Mouse (Mus musculus) bone marrow macrophage, adult 2 months (primary cell): Measurements from ENCODE around the gene Tubgcp2. TPM values are rescaled to one million over a fixed set of nuclear protein-coding genes. Genes with fewer than 3 reads are reported as not detected.

Experiments
- H3K27ac ChIP-seq: 2 replicates; pipeline ENCODE4 v1.5.1; 2012; ENCODE audit warnings: low read depth, low read length; ENCODE audit not compliant: insufficient read depth
- H3K4me1 ChIP-seq: 2 replicates; pipeline ENCODE4 v1.6.1; 2012; ENCODE audit warnings: low read length; ENCODE audit not compliant: control insufficient read depth, insufficient read depth
- H3K4me3 ChIP-seq: 2 replicates; pipeline ENCODE4 v1.5.1; 2012; ENCODE audit warnings: mild to moderate bottlenecking, low read length, moderate library complexity; ENCODE audit not compliant: insufficient read depth
- CTCF ChIP-seq: IDR thresholded peaks from 2 replicates; pipeline ENCODE4 v1.5.1; 2012; ENCODE audit warnings: low read depth, mild to moderate bottlenecking, low read length, moderate library complexity
- POLR2A ChIP-seq: IDR thresholded peaks from 2 replicates; pipeline ENCODE4 v1.6.1; 2012; ENCODE audit warnings: mild to moderate bottlenecking, low read depth, low read length, borderline replicate concordance
- polyA plus RNA-seq: library from polyadenylated mRNA; stranded (reverse); fragments of >200 nt; gene quantifications from 2 replicates; pipeline ENCODE4 v1.2.4, GENCODE M21; 2012; ENCODE audit not compliant: missing spikeins, insufficient read depth, insufficient read length

Gene Tubgcp2
- polyA plus RNA-seq, 1 experiment: 18.5 TPM

GRCm38 (mm10) chr7:139988272-139988671, 48.2 kb downstream of the Tubgcp2 start:
- TF ChIP-seq CTCF (no peak), POLR2A (no peak)
- Histone ChIP-seq H3K4me1 (peaks cover 55% of the 10 kb centered on the region), H3K27ac (no peak overlapping the region), H3K4me3 (no peak overlapping the region)

DNA sequence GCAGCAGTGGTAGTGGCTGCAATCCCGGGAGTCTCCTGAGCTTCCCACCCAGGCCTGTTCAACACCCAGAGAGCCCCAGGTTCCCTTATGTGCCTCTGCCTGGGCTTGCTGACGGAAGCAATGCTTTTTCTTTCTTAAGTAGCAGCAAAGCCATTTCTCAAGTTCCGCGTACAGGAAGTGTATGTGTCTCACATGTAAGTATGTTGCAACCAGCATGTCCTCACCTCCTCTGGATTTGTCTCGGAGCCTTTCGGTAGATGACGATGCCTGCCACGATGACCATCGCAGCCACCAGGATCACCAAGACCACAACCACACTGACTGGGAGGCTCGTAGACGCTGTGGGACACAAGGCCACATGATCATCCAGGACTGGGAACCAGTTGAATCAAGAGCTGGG, 52.0 kb downstream of the Tubgcp2 start:
- peaks cover 57% of the 10 kb centered on the region for H3K4me1 ChIP-seq
- H3K4me3 ChIP-seq: no peak overlapping the region
- peak overlapping the region; percentile 86 for H3K27ac ChIP-seq
- no peak for TF ChIP-seq POLR2A
- TF ChIP-seq CTCF: no peak

DNA sequence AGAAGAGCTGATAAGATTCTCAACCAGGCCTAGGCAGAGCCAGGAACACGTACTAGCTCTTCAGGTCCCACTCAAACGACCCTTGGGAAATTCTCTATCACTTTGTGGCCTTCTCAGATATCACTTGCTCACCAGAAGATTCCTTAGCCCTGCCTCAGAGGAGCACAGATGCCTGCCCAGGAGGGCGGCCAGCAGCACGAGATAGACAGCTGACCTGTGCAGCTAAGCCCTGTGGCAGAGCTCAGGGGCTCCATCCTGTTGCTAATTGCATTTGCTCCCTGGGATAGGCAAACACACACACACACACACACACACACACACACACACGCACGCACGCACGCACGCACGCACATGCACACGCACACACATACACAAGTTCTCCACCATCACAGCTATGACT, 54.4 kb downstream of the Tubgcp2 start:
- Histone ChIP-seq H3K4me1 (peaks cover 72% of the 10 kb centered on the region), H3K4me3 (no peak overlapping the region), H3K27ac (peak overlapping the region; percentile 20; the same call in 1 of the 2 replicates)
- TF ChIP-seq POLR2A: no peak
- no peak for TF ChIP-seq CTCF

GRCm38 (mm10) chr7:139980778-139981177, 55.7 kb downstream of the Tubgcp2 start:
- Histone ChIP-seq H3K4me1 (peaks cover 73% of the 10 kb centered on the region), H3K27ac (peak overlapping the region; percentile 87), H3K4me3 (no peak overlapping the region)
- TF ChIP-seq POLR2A (no peak), CTCF (no peak)

DNA sequence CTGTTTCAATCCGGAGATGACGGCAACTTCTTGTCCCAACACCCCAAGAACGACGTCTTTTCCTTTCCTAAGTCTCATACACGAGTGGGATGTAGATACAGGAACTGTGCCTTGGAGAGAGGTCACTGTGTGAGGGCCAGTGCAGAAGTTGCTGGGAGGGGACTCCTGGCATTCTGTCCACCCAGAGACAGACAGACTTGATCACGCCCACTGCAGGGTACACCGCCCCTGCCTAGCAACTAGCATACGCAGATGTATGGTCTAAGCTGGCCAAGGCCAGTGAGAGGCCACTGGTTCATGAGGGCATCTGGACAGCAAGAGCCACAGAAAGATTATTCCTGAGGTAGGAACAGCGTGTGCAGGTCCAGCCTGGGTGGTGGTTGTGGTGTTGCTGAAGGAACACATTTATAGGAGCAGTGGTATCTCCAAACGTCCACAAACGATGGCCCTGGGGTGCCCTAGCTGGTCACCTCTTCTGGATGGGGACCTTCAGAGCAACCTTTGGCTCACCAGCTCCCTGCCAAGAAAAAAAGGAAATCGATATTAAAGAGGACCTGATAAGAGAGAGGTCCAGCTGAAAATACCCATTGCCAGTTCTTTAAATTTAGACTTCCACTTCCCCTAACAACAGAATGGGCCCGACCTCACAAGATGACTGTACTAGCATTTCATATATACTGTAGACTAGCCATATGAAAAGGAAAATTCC, 57.3 kb downstream of the Tubgcp2 start:
- TF ChIP-seq POLR2A (no peak), CTCF (no peak)
- Histone ChIP-seq H3K4me3 (peak overlapping the region; percentile 56), H3K27ac (peak overlapping the region; percentile 87), H3K4me1 (peaks cover 71% of the 10 kb centered on the region)

- H3K27ac ChIP-seq: peak within 1 kb of the TSS; percentile 87
These were observed 58.1 kb downstream of the Tubgcp2 start, which contains the start of gene 6430531B16Rik for GRCm38 (mm10) chr7:139978278-139978892. Gene 6430531B16Rik, minus strand, starts transcription at chr7:139978755.

DNA sequence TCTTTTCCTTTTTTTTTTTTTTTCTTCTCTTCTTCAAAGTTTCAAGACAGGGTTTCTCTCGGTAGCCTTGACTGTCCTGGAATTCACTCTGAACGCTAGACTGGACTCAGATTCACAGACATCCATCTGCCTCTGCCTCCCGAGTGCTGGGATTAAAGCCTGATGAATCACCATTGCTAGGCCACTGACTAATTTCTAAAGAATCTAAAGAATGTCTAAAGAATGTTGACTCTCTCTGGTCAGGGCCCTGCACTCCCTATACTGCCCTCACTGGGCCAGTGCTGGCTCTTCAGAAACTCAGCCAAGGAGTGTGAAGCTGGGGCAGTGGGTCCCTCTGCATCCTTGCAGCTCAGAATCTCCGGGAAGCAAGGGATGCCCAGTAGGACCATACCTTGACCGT, 61.0 kb downstream of the Tubgcp2 start:
- peaks cover 73% of the 10 kb centered on the region for H3K4me1 ChIP-seq

More at GRCm38 (mm10) chr7:139978278-139978892, 58.1 kb downstream of the Tubgcp2 start, which contains the start of gene 6430531B16Rik:
- no peak for TF ChIP-seq CTCF
- no peak for TF ChIP-seq POLR2A
- Histone ChIP-seq H3K4me1 (peaks cover 70% of the 10 kb centered on the region), H3K4me3 (peak within 1 kb of the TSS; percentile 56)

DNA sequence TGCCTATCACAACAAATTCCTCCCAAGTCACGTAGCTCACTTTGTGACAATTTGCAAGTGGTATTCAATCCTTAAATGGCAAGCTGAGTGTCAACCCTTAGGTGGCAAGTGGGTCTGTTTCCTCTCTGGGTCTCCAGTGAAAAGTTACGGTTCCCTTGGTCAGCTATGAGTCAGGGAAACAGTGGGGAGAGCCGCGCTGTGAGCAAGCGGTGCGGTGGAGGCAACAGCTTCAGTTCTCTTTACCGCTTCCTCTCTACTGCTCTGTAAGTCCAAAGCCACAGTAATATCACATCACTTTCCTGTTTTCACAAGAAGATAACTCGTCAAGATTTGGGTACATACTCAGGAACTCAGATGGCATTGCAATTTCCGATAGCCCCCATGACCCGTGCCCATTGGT, 62.2 kb downstream of the Tubgcp2 start:
- Histone ChIP-seq H3K27ac (peak overlapping the region; percentile 82), H3K4me3 (0 out of 2 replicates have a peak overlapping the region, but pooled peaks have one; percentile 1), H3K4me1 (peaks cover 74% of the 10 kb centered on the region)
- TF ChIP-seq CTCF (no peak), POLR2A (no peak)

More for the DNA sequence above, 61.0 kb downstream of the Tubgcp2 start:
- peak overlapping the region; percentile 21 for H3K27ac ChIP-seq
- TF ChIP-seq CTCF (no peak), POLR2A (no peak)
- no peak overlapping the region for H3K4me3 ChIP-seq

DNA sequence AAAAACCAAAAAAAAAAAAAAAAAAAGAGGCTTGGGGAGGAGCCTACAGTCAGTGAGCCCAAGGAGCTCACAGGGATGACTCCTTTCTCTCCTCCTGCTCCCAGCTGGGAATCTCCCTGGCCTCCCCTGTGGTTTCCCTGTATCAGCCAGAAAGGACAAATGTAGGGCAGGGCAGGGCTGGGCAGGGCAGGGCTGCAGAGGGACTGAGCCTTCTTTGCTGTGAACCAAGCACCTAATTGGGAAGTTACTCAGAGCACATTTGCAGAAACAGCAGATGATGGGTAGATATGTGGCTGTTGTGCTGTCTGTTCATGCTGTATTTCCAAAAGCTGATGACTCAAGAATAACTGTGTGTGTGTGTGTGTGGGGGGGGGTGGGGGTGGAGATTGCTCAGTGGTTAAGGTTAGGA, 63.5 kb downstream of the Tubgcp2 start:
- peak overlapping the region; percentile 82 for H3K27ac ChIP-seq
- peaks cover 62% of the 10 kb centered on the region for H3K4me1 ChIP-seq
- TF ChIP-seq CTCF (no peak), POLR2A (no peak)
- H3K4me3 ChIP-seq: no peak overlapping the region

- H3K4me3 ChIP-seq: no peak overlapping the region
- peak overlapping the region; percentile 82 for H3K27ac ChIP-seq
- peaks cover 54% of the 10 kb centered on the region for H3K4me1 ChIP-seq
- no peak for TF ChIP-seq CTCF
- no peak for TF ChIP-seq POLR2A
These were observed 65.0 kb downstream of the Tubgcp2 start for GRCm38 (mm10) chr7:139971436-139971835.

- no peak for TF ChIP-seq POLR2A
- TF ChIP-seq CTCF: no peak
- H3K4me1 ChIP-seq: peaks cover 51% of the 10 kb centered on the region
- H3K27ac ChIP-seq: peak overlapping the region; percentile 82
- H3K4me3 ChIP-seq: no peak overlapping the region
These were observed 65.5 kb downstream of the Tubgcp2 start for GRCm38 (mm10) chr7:139970979-139971378.
